Mouse (Mus musculus): ENCODE results near the gene Arpc2.

Gene Arpc2

GRCm38 (mm10) chr1:74235938-74236589 is at the start of gene Arpc2:
Gene Arpc2 (plus strand): TSS chr1:74236084.
- peak; percentile 98 for DNase-seq (ENCODE audit: low spot score)

GRCm38 (mm10) chr1:74190471-74190870 is 45.4 kb upstream of the Arpc2 start:
- DNase-seq (ENCODE audit: low spot score) = no peak

- no peak for DNase-seq (ENCODE audit: low spot score)
Measured at GRCm38 (mm10) chr1:74192711-74193110, 43.2 kb upstream of the Arpc2 start.

- no peak for DNase-seq (ENCODE audit: low spot score)
Measured at GRCm38 (mm10) chr1:74194445-74194844, 41.4 kb upstream of the Arpc2 start, which contains the start of gene Cxcr1. Gene Cxcr1 (minus strand): TSS chr1:74194631.

GRCm38 (mm10) chr1:74195961-74196360 is 39.9 kb upstream of the Arpc2 start:
- no peak for DNase-seq (ENCODE audit: low spot score)

GRCm38 (mm10) chr1:74196621-74197419 is 39.1 kb upstream of the Arpc2 start:
- no peak for DNase-seq (ENCODE audit: low spot score)

GRCm38 (mm10) chr1:74197726-74198470 is 38.0 kb upstream of the Arpc2 start:
- no peak for DNase-seq (ENCODE audit: low spot score)

- no peak for DNase-seq (ENCODE audit: low spot score)
Measured at GRCm38 (mm10) chr1:74199046-74199445, 36.8 kb upstream of the Arpc2 start.

GRCm38 (mm10) chr1:74201048-74201844 is 34.6 kb upstream of the Arpc2 start:
- no peak for DNase-seq (ENCODE audit: low spot score)

GRCm38 (mm10) chr1:74203457-74203856 is 32.4 kb upstream of the Arpc2 start:
- DNase-seq (ENCODE audit: low spot score) = no peak

- no peak for DNase-seq (ENCODE audit: low spot score)
Measured at GRCm38 (mm10) chr1:74205881-74206280, 30.0 kb upstream of the Arpc2 start.

GRCm38 (mm10) chr1:74206642-74207041 is 29.2 kb upstream of the Arpc2 start:
- no peak for DNase-seq (ENCODE audit: low spot score)

- DNase-seq (ENCODE audit: low spot score) = no peak
Measured at GRCm38 (mm10) chr1:74207906-74208305, 28.0 kb upstream of the Arpc2 start.

- DNase-seq (ENCODE audit: low spot score) = no peak
Measured at GRCm38 (mm10) chr1:74208941-74209340, 26.9 kb upstream of the Arpc2 start.

- DNase-seq (ENCODE audit: low spot score) = no peak
Measured at GRCm38 (mm10) chr1:74219922-74220321, 16.0 kb upstream of the Arpc2 start.

- DNase-seq (ENCODE audit: low spot score) = no peak
Measured at GRCm38 (mm10) chr1:74227317-74227716, 8.6 kb upstream of the Arpc2 start.

- DNase-seq (ENCODE audit: low spot score) = no peak
Measured at GRCm38 (mm10) chr1:74229942-74230341, 5.9 kb upstream of the Arpc2 start.

GRCm38 (mm10) chr1:74230992-74231391 is 4.9 kb upstream of the Arpc2 start:
- DNase-seq (ENCODE audit: low spot score) = no peak

GRCm38 (mm10) chr1:74236590-74237317 is 870 bp downstream of the Arpc2 start:
- DNase-seq (ENCODE audit: low spot score) = no peak

- no peak for DNase-seq (ENCODE audit: low spot score)
Measured at GRCm38 (mm10) chr1:74237671-74238070, 1.8 kb downstream of the Arpc2 start.

- no peak for DNase-seq (ENCODE audit: low spot score)
Measured at GRCm38 (mm10) chr1:74238136-74238535, 2.3 kb downstream of the Arpc2 start.

Measured in ovary, postnatal 36 days (tissue).